Mouse (Mus musculus): ENCODE data around the gene Arhgef25. TPM values are rescaled to one million over a fixed set of nuclear protein-coding genes. Genes with fewer than 3 reads are reported as not detected.

Arhgef25 gene
- polyA plus RNA-seq, 1 experiment from 2014 or later: 29.6 TPM

GRCm38 (mm10) chr10:127179871-127180694 is 9.8 kb downstream of the Arhgef25 start, which contains the start of gene Slc26a10:
Gene Slc26a10, minus strand, starts transcription at chr10:127180645.
- H3K36me3 ChIP-seq (replicated peaks): peaks cover 21% of the 10 kb centered on the region
- H3K27ac ChIP-seq (replicated peaks): peak within 1 kb of the TSS; percentile 35; the same call in 1 of the 2 replicates
- DNase-seq (ENCODE audit: low spot score): peak; percentile 49
- H3K9me3 ChIP-seq: no peaks in the 10 kb centered on the region
- H3K4me1 ChIP-seq: peaks cover 60% of the 10 kb centered on the region
- H3K27me3 ChIP-seq (replicated peaks; ENCODE audit: low read depth, poor library complexity, severe bottlenecking): peaks cover 96% of the 10 kb centered on the region
- WGBS: 2% methylated on average over 34 of the region's 34 CpGs
- H3K4me3 ChIP-seq: peak within 1 kb of the TSS; percentile 45

GRCm38 (mm10) chr10:127178286-127179027 is 11.4 kb downstream of the Arhgef25 start:
- H3K27me3 ChIP-seq (replicated peaks; ENCODE audit: low read depth, poor library complexity, severe bottlenecking): peaks cover 80% of the 10 kb centered on the region
- peak; percentile 38 for DNase-seq (ENCODE audit: low spot score)
- H3K4me1 ChIP-seq: peaks cover 45% of the 10 kb centered on the region
- H3K9me3 ChIP-seq: no peaks in the 10 kb centered on the region
- H3K36me3 ChIP-seq (replicated peaks): peaks cover 10% of the 10 kb centered on the region
- peak overlapping the region; percentile 51 for H3K4me3 ChIP-seq
- H3K27ac ChIP-seq (replicated peaks): no peak overlapping the region; the same call in 1 of the 2 replicates
- WGBS: 5% methylated on average over 41 of the region's 41 CpGs

- DNase-seq (ENCODE audit: low spot score): peak; percentile 90
- peaks cover 3% of the 10 kb centered on the region for H3K36me3 ChIP-seq (replicated peaks)
- peaks cover 73% of the 10 kb centered on the region for H3K27me3 ChIP-seq (replicated peaks; ENCODE audit: low read depth, poor library complexity, severe bottlenecking)
- peaks cover 41% of the 10 kb centered on the region for H3K4me1 ChIP-seq
- 1% methylated on average over 23 of the region's 23 CpGs for WGBS
- H3K9me3 ChIP-seq: no peaks in the 10 kb centered on the region
- H3K27ac ChIP-seq (replicated peaks): no peak overlapping the region
- peak overlapping the region; percentile 51 for H3K4me3 ChIP-seq
Observed at GRCm38 (mm10) chr10:127177719-127178118, 12.2 kb downstream of the Arhgef25 start.

- Histone ChIP-seq H3K36me3 (replicated peaks) (no peaks in the 10 kb centered on the region), H3K4me3 (peak overlapping the region; percentile 51), H3K27ac (replicated peaks) (no peak overlapping the region), H3K4me1 (peaks cover 41% of the 10 kb centered on the region), H3K9me3 (no peaks in the 10 kb centered on the region), H3K27me3 (replicated peaks; ENCODE audit: low read depth, poor library complexity, severe bottlenecking) (peaks cover 69% of the 10 kb centered on the region)
- WGBS: 21% methylated on average over 9 of the region's 9 CpGs
- no peak for DNase-seq (ENCODE audit: low spot score)
Observed at GRCm38 (mm10) chr10:127177235-127177634, 12.6 kb downstream of the Arhgef25 start.

- peak; percentile 37 for DNase-seq (ENCODE audit: low spot score)
- no peak overlapping the region for H3K27ac ChIP-seq (replicated peaks)
- peak overlapping the region; percentile 36 for H3K4me3 ChIP-seq
- H3K4me1 ChIP-seq: peaks cover 41% of the 10 kb centered on the region
- no peaks in the 10 kb centered on the region for H3K9me3 ChIP-seq
- H3K36me3 ChIP-seq (replicated peaks): no peaks in the 10 kb centered on the region
- H3K27me3 ChIP-seq (replicated peaks; ENCODE audit: low read depth, poor library complexity, severe bottlenecking): peaks cover 69% of the 10 kb centered on the region
- 4% methylated on average over 7 of the region's 7 CpGs for WGBS
Observed at GRCm38 (mm10) chr10:127176756-127177155, 13.1 kb downstream of the Arhgef25 start.

GRCm38 (mm10) chr10:127176228-127176627 is 13.7 kb downstream of the Arhgef25 start:
- peaks cover 69% of the 10 kb centered on the region for H3K27me3 ChIP-seq (replicated peaks; ENCODE audit: low read depth, poor library complexity, severe bottlenecking)
- H3K9me3 ChIP-seq: no peaks in the 10 kb centered on the region
- no peaks in the 10 kb centered on the region for H3K36me3 ChIP-seq (replicated peaks)
- peak overlapping the region; percentile 36 for H3K4me3 ChIP-seq
- no peak for DNase-seq (ENCODE audit: low spot score)
- peaks cover 42% of the 10 kb centered on the region for H3K4me1 ChIP-seq
- H3K27ac ChIP-seq (replicated peaks): no peak overlapping the region
- WGBS: 33% methylated on average over 3 of the region's 3 CpGs

GRCm38 (mm10) chr10:127174170-127174569 is 15.7 kb downstream of the Arhgef25 start:
- Histone ChIP-seq H3K4me1 (peaks cover 44% of the 10 kb centered on the region), H3K4me3 (no peak overlapping the region), H3K27me3 (replicated peaks; ENCODE audit: low read depth, poor library complexity, severe bottlenecking) (peaks cover 69% of the 10 kb centered on the region), H3K9me3 (no peaks in the 10 kb centered on the region), H3K36me3 (replicated peaks) (no peaks in the 10 kb centered on the region), H3K27ac (replicated peaks) (no peak overlapping the region)
- no peak for DNase-seq (ENCODE audit: low spot score)
- WGBS: 89% methylated on average over 7 of the region's 7 CpGs

GRCm38 (mm10) chr10:127173148-127174065 is 16.5 kb downstream of the Arhgef25 start:
- H3K36me3 ChIP-seq (replicated peaks): no peaks in the 10 kb centered on the region
- no peak for DNase-seq (ENCODE audit: low spot score)
- 81% methylated on average over 16 of the region's 16 CpGs for WGBS
- peaks cover 38% of the 10 kb centered on the region for H3K4me1 ChIP-seq
- no peak overlapping the region for H3K4me3 ChIP-seq
- peaks cover 69% of the 10 kb centered on the region for H3K27me3 ChIP-seq (replicated peaks; ENCODE audit: low read depth, poor library complexity, severe bottlenecking)
- no peak overlapping the region for H3K27ac ChIP-seq (replicated peaks)
- no peaks in the 10 kb centered on the region for H3K9me3 ChIP-seq

GRCm38 (mm10) chr10:127171631-127172200 is 18.2 kb downstream of the Arhgef25 start:
- Histone ChIP-seq H3K4me3 (peak overlapping the region; percentile 59; the same call in 1 of the 2 replicates), H3K27ac (replicated peaks) (no peak overlapping the region), H3K4me1 (peaks cover 33% of the 10 kb centered on the region), H3K36me3 (replicated peaks) (no peaks in the 10 kb centered on the region), H3K9me3 (no peaks in the 10 kb centered on the region), H3K27me3 (replicated peaks; ENCODE audit: low read depth, poor library complexity, severe bottlenecking) (peaks cover 69% of the 10 kb centered on the region)
- no peak for DNase-seq (ENCODE audit: low spot score)
- WGBS: 89% methylated on average over 15 of the region's 15 CpGs

- H3K27me3 ChIP-seq (replicated peaks; ENCODE audit: low read depth, poor library complexity, severe bottlenecking): peaks cover 69% of the 10 kb centered on the region
- H3K4me1 ChIP-seq: peaks cover 37% of the 10 kb centered on the region
- no peaks in the 10 kb centered on the region for H3K9me3 ChIP-seq
- WGBS: 1% methylated on average over 29 of the region's 29 CpGs
- H3K36me3 ChIP-seq (replicated peaks): no peaks in the 10 kb centered on the region
- peak; percentile 88 for DNase-seq (ENCODE audit: low spot score)
- peak overlapping the region; percentile 59 for H3K4me3 ChIP-seq
- H3K27ac ChIP-seq (replicated peaks): peak overlapping the region; percentile 77
Observed at GRCm38 (mm10) chr10:127170837-127171272, 19.0 kb downstream of the Arhgef25 start.

- 1% methylated on average over 22 of the region's 22 CpGs for WGBS
- H3K27me3 ChIP-seq (replicated peaks; ENCODE audit: low read depth, poor library complexity, severe bottlenecking): peaks cover 74% of the 10 kb centered on the region
Observed at GRCm38 (mm10) chr10:127170002-127170401, 19.9 kb downstream of the Arhgef25 start.

More at GRCm38 (mm10) chr10:127170002-127170401, 19.9 kb downstream of the Arhgef25 start:
- no peaks in the 10 kb centered on the region for H3K36me3 ChIP-seq (replicated peaks)
- peaks cover 46% of the 10 kb centered on the region for H3K4me1 ChIP-seq
- H3K27ac ChIP-seq (replicated peaks): peak overlapping the region; percentile 77; the same call in 1 of the 2 replicates
- peak; percentile 73 for DNase-seq (ENCODE audit: low spot score)
- H3K4me3 ChIP-seq: peak overlapping the region; percentile 59
- H3K9me3 ChIP-seq: no peaks in the 10 kb centered on the region

Measured in embryonic facial prominence, embryonic 10.5 days (tissue).